Mouse (Mus musculus) spleen, adult 2 months (tissue): ENCODE results near the gene Impg1. TPM values are rescaled to one million over a fixed set of nuclear protein-coding genes. Genes with fewer than 3 reads are reported as not detected.

Source experiments
- DNase-seq, 2 experiments: peaks; one replicate each; pipeline versions ENCODE4 v3.0.0 to v3.0.0-alpha.2; 2012 to 2021; ENCODE audit warnings: low spot score in 2 of 2, low read depth in 1 of 2
- H3K27ac ChIP-seq: fragments of 200-500 bp; 2 replicates; pipeline ENCODE4 v1.5.1; 2012; ENCODE audit warnings: low read length, inconsistent platforms; ENCODE audit not compliant: insufficient read depth
- H3K27me3 ChIP-seq: fragments of 200-500 bp; 2 replicates; pipeline ENCODE4 v1.6.1; 2012; ENCODE audit warnings: mild to moderate bottlenecking, moderate library complexity, low read length, inconsistent platforms; ENCODE audit not compliant: control insufficient read depth, insufficient read depth
- H3K36me3 ChIP-seq: fragments of 200-500 bp; 2 replicates; pipeline ENCODE4 v1.6.1; 2012; ENCODE audit warnings: mild to moderate bottlenecking, low read length, inconsistent platforms; ENCODE audit not compliant: control insufficient read depth, insufficient read depth
- H3K4me1 ChIP-seq: fragments of 200-500 bp; 2 replicates; pipeline ENCODE4 v1.6.1; 2011; ENCODE audit warnings: inconsistent platforms; ENCODE audit not compliant: control insufficient read depth, insufficient read depth, insufficient read length
- H3K4me3 ChIP-seq: fragments of 200-500 bp; 2 replicates; pipeline ENCODE4 v1.5.1; 2011; ENCODE audit warnings: mild to moderate bottlenecking, inconsistent platforms; ENCODE audit not compliant: insufficient read depth, insufficient read length; ENCODE audit errors: extremely low read depth
- CTCF ChIP-seq: fragments of 200-500 bp; IDR thresholded peaks from 2 replicates; pipeline ENCODE4 v1.5.1; 2011; ENCODE audit warnings: mild to moderate bottlenecking, inconsistent platforms; ENCODE audit not compliant: insufficient read depth, insufficient read length, insufficient replicate concordance; ENCODE audit errors: extremely low read depth
- POLR2A ChIP-seq: fragments of 200-500 bp; IDR thresholded peaks from 2 replicates; pipeline ENCODE4 v1.6.1; 2011; ENCODE audit warnings: low read depth, low read length, inconsistent platforms
- WGBS: fragments of 180-500 bp; shearing (Covaris S2); methylation state at CpG from one replicate; pipeline ENCODE4 v1.1.7; 2018; 5-methylcytosine and 5-hydroxymethylcytosine counted together
- polyA plus RNA-seq: library from polyadenylated mRNA; depleted of rRNA; stranded (reverse); fragments of >200 nt; gene quantifications from 2 replicates; pipeline ENCODE4 v1.2.3, GENCODE M21; 2012

The Impg1 gene
- polyA plus RNA-seq, 1 experiment = not detected

GRCm38 (mm10) chr9:80275053-80275771, 190.1 kb downstream of the Impg1 start:
- Histone ChIP-seq H3K4me3 (no peak overlapping the region), H3K27me3 (no peaks in the 10 kb centered on the region), H3K4me1 (no peaks in the 10 kb centered on the region), H3K27ac (no peak overlapping the region), H3K36me3 (no peaks in the 10 kb centered on the region)
- 84% methylated on average over 8 of the region's 8 CpGs for WGBS
- no peak for DNase-seq
- TF ChIP-seq CTCF (no peak), POLR2A (no peak)

- DNase-seq = no peak
- no peaks in the 10 kb centered on the region for H3K27me3 ChIP-seq
- no peaks in the 10 kb centered on the region for H3K4me1 ChIP-seq
- no peak overlapping the region for H3K27ac ChIP-seq
- no peak overlapping the region for H3K4me3 ChIP-seq
- TF ChIP-seq POLR2A = no peak
- TF ChIP-seq CTCF = no peak
- 93% methylated on average over 1 of the region's 1 CpGs for WGBS
- no peaks in the 10 kb centered on the region for H3K36me3 ChIP-seq
These were observed 192.3 kb downstream of the Impg1 start for GRCm38 (mm10) chr9:80272951-80273350.

DNA sequence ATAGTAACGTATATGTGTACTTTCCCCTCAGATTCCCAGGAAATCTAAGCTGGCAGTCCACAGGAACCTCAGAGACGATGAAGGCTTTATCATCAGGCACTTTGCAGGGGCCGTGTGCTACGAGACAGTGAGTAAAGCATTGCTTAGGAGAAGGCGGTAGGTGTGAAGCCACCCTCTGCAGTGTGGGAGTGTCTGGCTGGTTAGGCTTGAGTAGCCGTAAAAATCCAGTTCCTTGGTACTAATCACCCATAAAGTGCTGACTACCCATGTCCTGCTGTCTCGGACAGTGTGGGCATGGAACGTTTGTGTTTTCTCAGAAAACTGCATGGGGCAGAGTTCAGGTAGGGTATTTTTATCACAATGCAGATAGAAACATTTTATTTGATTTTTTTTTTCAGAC, 195.7 kb downstream of the Impg1 start:
- TF ChIP-seq POLR2A = no peak
- Histone ChIP-seq H3K4me3 (no peak overlapping the region), H3K27ac (no peak overlapping the region), H3K36me3 (no peaks in the 10 kb centered on the region), H3K27me3 (no peaks in the 10 kb centered on the region), H3K4me1 (peaks cover 5% of the 10 kb centered on the region)
- 90% methylated on average over 8 of the region's 8 CpGs for WGBS
- DNase-seq = no peak

GRCm38 (mm10) chr9:80266507-80266906, 198.8 kb downstream of the Impg1 start:
- DNase-seq = peak; percentile 34 to 50
- H3K4me3 ChIP-seq = peak overlapping the region; percentile 23; the same call in 1 of the 2 replicates
- peaks cover 11% of the 10 kb centered on the region for H3K4me1 ChIP-seq
- no peaks in the 10 kb centered on the region for H3K36me3 ChIP-seq
- H3K27me3 ChIP-seq = no peaks in the 10 kb centered on the region
- TF ChIP-seq POLR2A = no peak
- no peak for TF ChIP-seq CTCF
- 13% methylated on average over 7 of the region's 7 CpGs for WGBS
- peak overlapping the region; percentile 54 for H3K27ac ChIP-seq

GRCm38 (mm10) chr9:80266086-80266485, 199.2 kb downstream of the Impg1 start:
- no peaks in the 10 kb centered on the region for H3K36me3 ChIP-seq
- no peak for DNase-seq
- H3K27me3 ChIP-seq = no peaks in the 10 kb centered on the region
- WGBS = 35% methylated on average over 7 of the region's 7 CpGs
- peaks cover 11% of the 10 kb centered on the region for H3K4me1 ChIP-seq
- peak overlapping the region; percentile 54; the same call in 1 of the 2 replicates for H3K27ac ChIP-seq
- H3K4me3 ChIP-seq = no peak overlapping the region; the same call in 1 of the 2 replicates
- TF ChIP-seq POLR2A = no peak
- no peak for TF ChIP-seq CTCF
